Mouse (Mus musculus): ENCODE data around the gene Olfr161. TPM values are rescaled to one million over a fixed set of nuclear protein-coding genes. Genes with fewer than 3 reads are reported as not detected.

The Olfr161 gene
- polyA plus RNA-seq (2017; shearing (Covaris generic)) = 0.09 TPM

GRCm38 (mm10) chr16:3590691-3591090 lies at the start of gene Olfr161:
Gene Olfr161 (plus strand): TSS chr16:3591042.

Other genes with a start within 250 kb of the Olfr161 start
- gene Mefv, start 127.1 kb downstream of the Olfr161 start, polyA plus RNA-seq (2017; shearing (Covaris generic)) = not detected
- gene Zfp263, start 153.1 kb downstream of the Olfr161 start, polyA plus RNA-seq (2017; shearing (Covaris generic)) = 51.4 TPM
- gene Olfr15, start 239.8 kb downstream of the Olfr161 start, polyA plus RNA-seq (2017; shearing (Covaris generic)) = not detected

Data from effector memory CD4-positive, alpha-beta T cell, adult 5 months (primary cell).